Mouse (Mus musculus) midbrain, embryonic 11.5 days (tissue): ENCODE measurements around the gene Iglon5. TPM values are rescaled to one million over a fixed set of nuclear protein-coding genes. Genes with fewer than 3 reads are reported as not detected.

Source experiments
- ATAC-seq: fragments of 200-750 bp; cut with Nextera tagmentation; 2 replicates; pipeline ENCODE4 v1.8.0; 2017; ENCODE audit warnings: moderate TSS enrichment, moderate library complexity; ENCODE audit not compliant: low FRiP score
- DNase-seq: peaks from one replicate; pipeline ENCODE4 v3.0.0; 2015; ENCODE audit warnings: low spot score; ENCODE audit errors: missing footprints
- H3K27ac ChIP-seq: fragments of 300-500 bp; sonication (generic); 2 replicates; pipeline ENCODE4 v1.5.1; 2014; ENCODE audit warnings: low read depth, low read length
- H3K27me3 ChIP-seq: fragments of 300-500 bp; sonication (generic); 2 replicates; pipeline ENCODE4 v1.6.1; 2014; ENCODE audit warnings: mild to moderate bottlenecking, low read length, moderate library complexity, mixed read lengths; ENCODE audit not compliant: control insufficient read depth, insufficient read depth
- H3K36me3 ChIP-seq: fragments of 300-500 bp; sonication (generic); 2 replicates; pipeline ENCODE4 v1.6.1; 2014; ENCODE audit warnings: mild to moderate bottlenecking, low read length, moderate library complexity, mixed read lengths; ENCODE audit not compliant: control insufficient read depth, insufficient read depth
- H3K4me1 ChIP-seq: fragments of 300-500 bp; sonication (generic); 2 replicates; pipeline ENCODE4 v1.6.1; 2014; ENCODE audit warnings: low read length; ENCODE audit not compliant: control insufficient read depth, insufficient read depth
- H3K4me2 ChIP-seq: fragments of 300-500 bp; sonication (generic); 2 replicates; pipeline ENCODE4 v1.6.1; 2014; ENCODE audit warnings: mild to moderate bottlenecking, moderate library complexity
- H3K4me3 ChIP-seq: fragments of 300-500 bp; sonication (generic); 2 replicates; pipeline ENCODE4 v1.5.1; 2014; ENCODE audit warnings: low read depth, low read length
- H3K9ac ChIP-seq: fragments of 300-500 bp; sonication (generic); 2 replicates; pipeline ENCODE4 v1.6.1; 2014; ENCODE audit warnings: low read length
- H3K9me3 ChIP-seq: fragments of 300-500 bp; sonication (generic); 2 replicates; pipeline ENCODE4 v1.6.1; 2016; ENCODE audit warnings: low read length; ENCODE audit not compliant: control insufficient read depth
- WGBS: fragments of 180-500 bp; shearing (Covaris S2); extraction: QIAGEN DNeasy Blood & Tissue Kit; methylation state at CpG from one replicate; pipeline ENCODE4 v1.1.7; 2014; 5-methylcytosine and 5-hydroxymethylcytosine counted together
- polyA plus RNA-seq: library from polyadenylated mRNA; unstranded; fragments of >200 nt; fragmentation: Nextera tagmentation; extraction: Ambion mirVana; gene quantifications from 2 replicates; pipeline ENCODE4 v1.2.1, GENCODE M21; 2014

Iglon5 gene
- polyA plus RNA-seq, 1 experiment from 2014 or later, result 3.1 TPM

DNA sequence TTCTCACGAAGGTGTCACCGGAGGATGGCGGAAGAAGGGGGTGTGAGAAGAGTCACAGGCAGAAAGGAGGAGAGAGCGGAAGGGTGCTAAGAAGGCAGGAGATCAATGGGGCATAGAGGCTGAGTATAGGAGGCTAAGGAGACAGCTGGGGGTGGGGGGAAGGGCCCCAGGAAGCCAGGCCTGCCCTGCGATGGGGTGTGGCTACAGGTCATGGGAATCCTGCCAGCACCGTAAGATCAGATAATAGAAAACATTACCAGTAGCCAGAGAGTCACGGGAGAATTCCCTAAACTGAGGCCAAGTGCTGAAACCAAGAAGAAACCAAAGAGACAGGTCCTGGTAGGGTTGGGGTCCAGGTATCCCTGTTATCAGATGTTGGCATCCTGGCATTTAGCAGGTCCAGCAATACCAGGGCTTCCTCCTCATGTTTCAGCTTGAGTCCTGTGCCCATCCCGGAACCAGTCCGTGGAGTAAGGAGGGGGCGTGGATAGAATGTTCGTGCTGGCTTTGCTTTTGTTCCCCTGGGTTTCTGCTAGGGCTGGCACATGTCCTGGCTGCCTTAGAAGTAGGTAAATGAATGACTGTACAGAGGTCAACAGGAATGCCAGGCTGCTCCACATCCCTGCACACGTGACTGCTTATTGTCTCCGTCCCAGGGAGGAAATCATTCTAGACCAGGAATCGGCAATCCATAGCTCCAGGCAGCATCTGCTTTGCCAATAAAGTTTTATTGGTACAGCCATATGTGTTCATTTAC, 36.1 kb downstream of the Iglon5 start:
- no peak for ATAC-seq
- peaks cover 2% of the 10 kb centered on the region; the same call in 1 of the 2 replicates for H3K36me3 ChIP-seq
- 93% methylated on average over 14 of the region's 14 CpGs for WGBS

DNA sequence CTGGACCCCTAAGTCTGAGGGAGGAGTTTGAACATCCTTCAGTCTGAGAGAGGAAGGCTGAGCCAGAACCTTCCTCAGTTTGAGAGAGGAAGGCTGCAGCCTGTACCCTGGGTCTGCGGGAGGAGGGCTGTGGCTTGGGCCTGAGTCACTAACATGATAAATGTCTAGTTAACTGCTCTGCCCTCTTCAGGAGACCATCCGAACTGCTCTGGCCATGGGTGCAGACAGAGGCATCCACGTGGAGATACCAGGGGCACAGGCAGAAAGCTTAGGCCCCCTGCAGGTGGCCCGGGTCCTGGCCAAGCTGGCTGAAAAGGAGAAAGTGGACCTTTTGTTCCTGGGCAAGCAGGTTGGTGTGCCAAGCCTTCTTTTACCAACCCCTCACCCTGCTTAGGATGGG, 37.3 kb downstream of the Iglon5 start:
- Histone ChIP-seq H3K4me2 (no peak overlapping the region), H3K4me1 (no peaks in the 10 kb centered on the region), H3K36me3 (peaks cover 2% of the 10 kb centered on the region; the same call in 1 of the 2 replicates), H3K4me3 (no peak overlapping the region), H3K27ac (no peak overlapping the region), H3K9ac (no peak overlapping the region), H3K27me3 (no peaks in the 10 kb centered on the region), H3K9me3 (no peaks in the 10 kb centered on the region)
- ATAC-seq, result peak; percentile 41; the same call in 1 of the 2 replicates
- 33% methylated on average over 4 of the region's 4 CpGs for WGBS
- no peak for DNase-seq

More for the DNA sequence above, 36.1 kb downstream of the Iglon5 start:
- no peak overlapping the region for H3K27ac ChIP-seq
- no peak for DNase-seq
- H3K4me2 ChIP-seq, result no peak overlapping the region
- no peak overlapping the region for H3K9ac ChIP-seq
- H3K4me3 ChIP-seq, result no peak overlapping the region
- H3K9me3 ChIP-seq, result no peaks in the 10 kb centered on the region
- H3K4me1 ChIP-seq, result no peaks in the 10 kb centered on the region
- no peaks in the 10 kb centered on the region for H3K27me3 ChIP-seq

GRCm38 (mm10) chr7:43451726-43452125, 38.1 kb downstream of the Iglon5 start:
- Histone ChIP-seq H3K4me3 (no peak overlapping the region), H3K4me2 (no peak overlapping the region), H3K9ac (no peak overlapping the region), H3K27me3 (no peaks in the 10 kb centered on the region), H3K4me1 (no peaks in the 10 kb centered on the region), H3K9me3 (no peaks in the 10 kb centered on the region), H3K27ac (no peak overlapping the region), H3K36me3 (peaks cover 2% of the 10 kb centered on the region; the same call in 1 of the 2 replicates)
- DNase-seq (no peak), ATAC-seq (no peak)
- 97% methylated on average over 11 of the region's 11 CpGs for WGBS

GRCm38 (mm10) chr7:43449811-43450210, 40.1 kb downstream of the Iglon5 start:
- H3K4me2 ChIP-seq, result no peak overlapping the region
- no peak overlapping the region for H3K9ac ChIP-seq
- no peak overlapping the region for H3K27ac ChIP-seq
- DNase-seq (no peak), ATAC-seq (no peak)
- H3K4me3 ChIP-seq, result no peak overlapping the region
- H3K36me3 ChIP-seq, result peaks cover 2% of the 10 kb centered on the region; the same call in 1 of the 2 replicates
- H3K4me1 ChIP-seq, result peaks cover under 1% of the 10 kb centered on the region; the same call in 1 of the 2 replicates
- no peaks in the 10 kb centered on the region for H3K9me3 ChIP-seq
- no peaks in the 10 kb centered on the region for H3K27me3 ChIP-seq
- WGBS, result 98% methylated on average over 2 of the region's 2 CpGs

- no peak for DNase-seq
- H3K4me1 ChIP-seq, result peaks cover 5% of the 10 kb centered on the region
- H3K9me3 ChIP-seq, result no peaks in the 10 kb centered on the region
- no peak overlapping the region for H3K27ac ChIP-seq
- no peak overlapping the region for H3K4me3 ChIP-seq
- no peak for ATAC-seq
- WGBS, result 95% methylated on average over 2 of the region's 3 CpGs
- no peak overlapping the region for H3K4me2 ChIP-seq
- no peaks in the 10 kb centered on the region for H3K27me3 ChIP-seq
- peaks cover 2% of the 10 kb centered on the region; the same call in 1 of the 2 replicates for H3K36me3 ChIP-seq
- no peak overlapping the region for H3K9ac ChIP-seq
These were observed 41.6 kb downstream of the Iglon5 start for GRCm38 (mm10) chr7:43448246-43448645.

- Histone ChIP-seq H3K4me3 (no peak overlapping the region), H3K4me2 (no peak overlapping the region), H3K9me3 (no peaks in the 10 kb centered on the region), H3K36me3 (no peaks in the 10 kb centered on the region; the same call in 1 of the 2 replicates), H3K4me1 (peaks cover 5% of the 10 kb centered on the region), H3K9ac (no peak overlapping the region), H3K27me3 (no peaks in the 10 kb centered on the region), H3K27ac (no peak overlapping the region)
- DNase-seq (peak; percentile 35), ATAC-seq (no peak)
- WGBS, result 91% methylated on average over 4 of the region's 4 CpGs
These were observed 42.1 kb downstream of the Iglon5 start for GRCm38 (mm10) chr7:43447801-43448200.

GRCm38 (mm10) chr7:43443917-43444293, 46.0 kb downstream of the Iglon5 start, which contains the start of the genes Etfb and Gm45233:
Etfb (plus strand) TSS chr7:43444083.
Gm45233 (plus strand) TSS chr7:43444128.
- under 1% methylated on average over 27 of the region's 27 CpGs for WGBS

GRCm38 (mm10) chr7:43443126-43443916, 46.6 kb downstream of the Iglon5 start:
- ATAC-seq (peak; percentile 83), DNase-seq (peak; percentile 98)
- Histone ChIP-seq H3K4me2 (peak overlapping the region; percentile 82), H3K27me3 (no peaks in the 10 kb centered on the region), H3K4me3 (peak overlapping the region; percentile 55), H3K27ac (peak overlapping the region; percentile 62; the same call in 1 of the 2 replicates), H3K9me3 (no peaks in the 10 kb centered on the region), H3K9ac (peak overlapping the region; percentile 53), H3K4me1 (peaks cover 8% of the 10 kb centered on the region), H3K36me3 (no peaks in the 10 kb centered on the region)
- under 1% methylated on average over 36 of the region's 36 CpGs for WGBS

More at GRCm38 (mm10) chr7:43443917-43444293, 46.0 kb downstream of the Iglon5 start, which contains the start of the genes Etfb and Gm45233:
- no peak for DNase-seq
- H3K4me1 ChIP-seq, result peaks cover 8% of the 10 kb centered on the region
- no peaks in the 10 kb centered on the region for H3K27me3 ChIP-seq
- peak; percentile 97 for ATAC-seq
- peak within 1 kb of the TSS; percentile 62; the same call in 1 of the 2 replicates for H3K27ac ChIP-seq
- no peaks in the 10 kb centered on the region for H3K9me3 ChIP-seq
- peak within 1 kb of the TSS; percentile 53 for H3K9ac ChIP-seq
- H3K36me3 ChIP-seq, result no peaks in the 10 kb centered on the region
- H3K4me3 ChIP-seq, result peak within 1 kb of the TSS; percentile 55
- H3K4me2 ChIP-seq, result peak within 1 kb of the TSS; percentile 82
